Mouse (Mus musculus) MEL (cell line): Measurements from ENCODE around the gene Exosc1.

Experiments used
- CTCF ChIP-seq, 3 experiments: IDR thresholded peaks in 2 of 3; conservative IDR thresholded peaks in 1 of 3; 2 replicates each; pipeline ENCODE4 v1.5.1; 2011 to 2012; ENCODE audit warnings: low read length in 3 of 3, low read depth in 2 of 3, mild to moderate bottlenecking in 2 of 3, improper control_type of control experiment in 1 of 3, inconsistent platforms in 1 of 3, mixed read lengths in 1 of 3, moderate library complexity in 1 of 3; ENCODE audit not compliant: control insufficient read depth in 1 of 3, insufficient read depth in 1 of 3, poor library complexity in 1 of 3, severe bottlenecking in 1 of 3
- MAFK ChIP-seq: IDR thresholded peaks from 2 replicates; pipeline ENCODE4 v1.6.1; 2011; ENCODE audit warnings: low read depth, mild to moderate bottlenecking, low read length, improper control_type of control experiment, borderline replicate concordance
- POLR2A ChIP-seq, 2 experiments: IDR thresholded peaks; 2 replicates each; pipeline ENCODE4 v1.6.1; 2011 to 2012; ENCODE audit warnings: low read length in 2 of 2, mild to moderate bottlenecking in 2 of 2, control low read depth in 1 of 2, improper control_type of control experiment in 1 of 2, low read depth in 1 of 2, moderate library complexity in 1 of 2; ENCODE audit not compliant: control insufficient read depth in 1 of 2, insufficient read depth in 1 of 2, poor library complexity in 1 of 2
- USF1 ChIP-seq: IDR thresholded peaks from 2 replicates; pipeline ENCODE4 v1.6.1; 2014; ENCODE audit warnings: low read depth, mild to moderate bottlenecking, inconsistent platforms, low read length, improper control_type of control experiment, moderate library complexity

DNA sequence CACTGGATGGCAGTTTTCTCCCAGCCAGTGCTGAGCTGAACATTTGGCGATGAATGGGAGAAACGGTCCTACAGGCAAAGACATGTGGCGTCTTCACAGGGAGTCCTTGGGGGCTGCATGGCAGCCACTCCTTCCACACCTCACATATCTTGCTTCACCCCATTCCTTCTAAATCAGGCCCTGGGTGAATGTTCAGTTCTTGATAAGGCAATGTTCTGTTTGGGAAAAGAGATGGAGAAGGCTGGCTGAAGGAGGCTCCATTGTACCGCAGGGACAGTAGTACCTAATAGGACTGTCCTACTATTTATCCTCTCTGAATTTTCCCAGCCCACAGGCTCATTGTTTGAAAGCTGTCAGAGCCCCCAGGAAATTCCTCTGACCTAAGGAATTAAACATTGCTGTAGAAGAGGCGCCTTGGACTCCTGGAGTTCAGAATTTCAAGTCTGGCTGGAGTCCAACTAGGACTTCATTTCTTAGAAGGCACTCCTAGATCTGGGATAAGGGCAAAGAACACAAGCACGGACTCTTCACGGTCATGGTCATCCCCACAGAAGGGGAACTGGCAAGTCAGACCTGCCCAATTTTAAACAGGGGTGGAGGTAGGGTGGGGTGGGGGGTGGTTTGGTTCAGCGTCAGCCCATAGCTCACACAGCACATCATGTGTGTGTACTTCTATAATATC, 26.0 kb downstream of the Exosc1 start:
- TF ChIP-seq USF1 (no peak), CTCF (IDR thresholded peaks at IDR 0.05 in 2 of 3, conservative IDR thresholded peaks at IDR 0.05 in 1 of 3; ENCODE audit: control insufficient read depth in 1 of 3, insufficient read depth in 1 of 3, low read depth in 2 of 3, low read length in 3 of 3, poor library complexity in 1 of 3, severe bottlenecking in 1 of 3) (no peak), MAFK (no peak), POLR2A (IDR thresholded peaks at IDR 0.05; ENCODE audit: control insufficient read depth in 1 of 2, insufficient read depth in 1 of 2, low read depth in 1 of 2, low read length in 2 of 2, poor library complexity in 1 of 2) (0 out of 4 replicates have a peak, but pooled peaks of 1 of the 2 experiments have one; percentile 26)
